Mouse (Mus musculus): Measurements from ENCODE around the gene Gm572. TPM values are rescaled to one million over a fixed set of nuclear protein-coding genes. Genes with fewer than 3 reads are reported as not detected.

The Gm572 gene
- under 1 TPM in 1 of 2 experiments, not detected in 1; 0.26 TPM for total RNA-seq (2021)
- long read RNA-seq, experiment 1, result 0 reads
- long read RNA-seq, experiment 2, result 0 reads

- no peak for DNase-seq (ENCODE audit: low spot score in 2 of 2)
- intact Hi-C loops (cut with DNase I), result no loop called here
Measured at GRCm38 (mm10) chr4:148643291-148644156, at the start of gene Gm572. Gm572 (plus strand) TSS chr4:148643317.

GRCm38 (mm10) chr4:148593996-148594395 is 49.1 kb upstream of the Gm572 start:
- no peak for DNase-seq (ENCODE audit: low spot score in 2 of 2)
- intact Hi-C loops (cut with DNase I), result no loop called here

- DNase-seq (ENCODE audit: low spot score in 2 of 2), result no peak
- intact Hi-C loops (cut with DNase I), result no loop called here
Measured at GRCm38 (mm10) chr4:148595916-148596315, 47.2 kb upstream of the Gm572 start.

GRCm38 (mm10) chr4:148596731-148597130 is 46.4 kb upstream of the Gm572 start:
- no peak for DNase-seq (ENCODE audit: low spot score in 2 of 2)
- intact Hi-C loops (cut with DNase I), result no loop called here

- intact Hi-C loops (cut with DNase I), result no loop called here
- DNase-seq (ENCODE audit: low spot score in 2 of 2), result no peak
Measured at GRCm38 (mm10) chr4:148598826-148599225, 44.3 kb upstream of the Gm572 start.

GRCm38 (mm10) chr4:148600316-148600715 is 42.8 kb upstream of the Gm572 start:
- intact Hi-C loops (cut with DNase I), result no loop called here
- no peak for DNase-seq (ENCODE audit: low spot score in 2 of 2)

GRCm38 (mm10) chr4:148601871-148602270 is 41.2 kb upstream of the Gm572 start:
- intact Hi-C loops (cut with DNase I), result no loop called here
- DNase-seq (ENCODE audit: low spot score in 2 of 2), result no peak

GRCm38 (mm10) chr4:148602357-148603120 is 40.6 kb upstream of the Gm572 start, which contains the start of gene Masp2:
Masp2 (plus strand) TSS chr4:148602554.
- DNase-seq (ENCODE audit: low spot score in 2 of 2), result no peak
- intact Hi-C loops (cut with DNase I), result no loop called here

- intact Hi-C loops (cut with DNase I), result no loop called here
- DNase-seq (ENCODE audit: low spot score in 2 of 2), result peak in 1 of 2 experiments; percentile 49
Measured at GRCm38 (mm10) chr4:148603376-148604139, 39.6 kb upstream of the Gm572 start.

GRCm38 (mm10) chr4:148604141-148604540 is 39.0 kb upstream of the Gm572 start:
- intact Hi-C loops (cut with DNase I), result no loop called here

GRCm38 (mm10) chr4:148604541-148605165 is 38.5 kb upstream of the Gm572 start:
- intact Hi-C loops (cut with DNase I), result no loop called here
- DNase-seq (ENCODE audit: low spot score in 2 of 2), result peak; percentile 66 to 76

More at GRCm38 (mm10) chr4:148604141-148604540, 39.0 kb upstream of the Gm572 start:
- DNase-seq (ENCODE audit: low spot score in 2 of 2), result peak; percentile 68 to 70

GRCm38 (mm10) chr4:148607758-148608157 is 35.4 kb upstream of the Gm572 start:
- DNase-seq (ENCODE audit: low spot score in 2 of 2), result peak; percentile 83 to 84
- intact Hi-C loops (cut with DNase I), result no loop called here

- intact Hi-C loops (cut with DNase I), result no loop called here
- no peak for DNase-seq (ENCODE audit: low spot score in 2 of 2)
Measured at GRCm38 (mm10) chr4:148609805-148610204, 33.3 kb upstream of the Gm572 start.

GRCm38 (mm10) chr4:148610631-148611364 is 32.3 kb upstream of the Gm572 start:
- intact Hi-C loops (cut with DNase I), result no loop called here
- DNase-seq (ENCODE audit: low spot score in 2 of 2), result no peak

GRCm38 (mm10) chr4:148612557-148612956 is 30.6 kb upstream of the Gm572 start:
- no peak for DNase-seq (ENCODE audit: low spot score in 2 of 2)
- intact Hi-C loops (cut with DNase I), result no loop called here

- DNase-seq (ENCODE audit: low spot score in 2 of 2), result no peak
- intact Hi-C loops (cut with DNase I), result no loop called here
Measured at GRCm38 (mm10) chr4:148613738-148614137, 29.4 kb upstream of the Gm572 start.

- no peak for DNase-seq (ENCODE audit: low spot score in 2 of 2)
- intact Hi-C loops (cut with DNase I), result loop anchor here (5.0 kb wide), 1 partner anchor 58 kb away; no protein-coding TSS in a partner anchor
Measured at GRCm38 (mm10) chr4:148619805-148620204, 23.3 kb upstream of the Gm572 start.

GRCm38 (mm10) chr4:148620718-148621117 is 22.4 kb upstream of the Gm572 start:
- no peak for DNase-seq (ENCODE audit: low spot score in 2 of 2)
- intact Hi-C loops (cut with DNase I), result loop anchor here (5.0 kb wide), 1 partner anchor 58 kb away; no protein-coding TSS in a partner anchor
